Mouse (Mus musculus): ENCODE data around the gene Hist1h4k.

The Hist1h4k gene

DNA sequence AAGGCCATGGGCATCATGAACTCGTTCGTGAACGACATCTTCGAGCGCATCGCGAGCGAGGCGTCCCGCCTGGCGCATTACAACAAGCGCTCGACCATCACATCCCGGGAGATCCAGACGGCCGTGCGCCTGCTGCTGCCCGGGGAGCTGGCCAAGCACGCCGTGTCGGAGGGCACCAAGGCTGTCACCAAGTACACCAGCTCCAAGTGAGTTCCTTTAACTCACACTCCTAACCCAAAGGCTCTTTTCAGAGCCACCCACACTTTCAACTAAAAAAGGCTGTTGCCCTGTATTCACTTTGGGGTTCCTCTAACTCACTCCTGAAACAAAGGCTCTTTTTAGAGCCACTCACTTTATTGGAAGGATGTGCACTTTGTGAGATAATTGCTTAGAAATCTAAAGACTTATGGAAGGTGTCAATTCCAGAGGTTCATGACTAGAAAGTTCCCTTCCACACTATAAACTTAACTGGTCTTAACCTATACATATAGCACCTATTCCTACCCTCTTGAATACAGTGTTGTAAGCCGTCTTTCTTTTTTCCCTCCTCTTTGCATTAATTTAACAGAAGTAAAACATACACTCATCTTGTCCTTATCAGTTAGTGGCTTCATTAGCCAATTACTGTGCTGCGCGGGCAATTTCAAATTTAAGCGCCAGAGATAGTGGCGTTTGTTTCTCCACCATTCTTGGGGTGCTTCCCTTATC lies 4.1 kb upstream of the Hist1h4k start:
- peak; percentile 67 for DNase-seq (ENCODE audit: inconsistent ontology term)

DNA sequence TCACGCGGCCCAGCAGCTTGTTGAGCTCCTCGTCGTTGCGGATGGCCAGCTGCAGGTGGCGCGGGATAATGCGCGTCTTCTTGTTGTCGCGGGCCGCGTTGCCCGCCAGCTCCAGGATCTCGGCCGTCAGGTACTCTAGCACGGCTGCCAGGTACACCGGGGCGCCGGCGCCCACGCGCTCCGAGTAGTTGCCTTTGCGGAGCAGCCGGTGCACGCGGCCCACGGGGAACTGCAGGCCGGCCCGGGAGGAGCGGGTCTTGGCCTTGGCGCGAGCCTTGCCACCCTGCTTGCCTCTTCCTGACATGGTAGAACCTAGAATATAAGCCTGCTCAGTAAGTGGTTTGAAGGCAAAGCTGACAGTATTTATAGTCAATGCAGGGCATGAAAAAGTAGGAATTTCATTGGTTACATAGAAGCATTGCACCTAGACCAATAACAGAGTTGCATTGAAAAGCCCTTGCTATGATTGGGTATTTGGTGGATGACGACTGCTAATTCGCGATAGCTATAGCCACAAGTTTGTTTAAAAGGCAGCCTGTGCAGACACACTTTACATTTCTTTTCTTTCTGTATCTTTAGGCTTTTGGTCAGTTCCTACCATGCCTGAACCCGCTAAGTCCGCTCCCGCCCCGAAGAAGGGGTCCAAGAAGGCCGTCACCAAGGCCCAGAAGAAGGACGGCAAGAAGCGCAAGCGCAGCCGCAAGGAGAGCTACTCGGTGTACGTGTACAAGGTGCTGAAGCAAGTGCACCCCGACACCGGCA lies 3.4 kb upstream of the Hist1h4k start, which contains the start of the genes Hist1h2ak and Hist1h2bn:
Gene Hist1h2ak, minus strand, starts transcription at position 304 of the 762 bp plus-strand sequence.
Gene Hist1h2bn, plus strand, starts transcription at position 600 of the 762 bp plus-strand sequence.
- peak; percentile 94 for DNase-seq (ENCODE audit: inconsistent ontology term)

DNA sequence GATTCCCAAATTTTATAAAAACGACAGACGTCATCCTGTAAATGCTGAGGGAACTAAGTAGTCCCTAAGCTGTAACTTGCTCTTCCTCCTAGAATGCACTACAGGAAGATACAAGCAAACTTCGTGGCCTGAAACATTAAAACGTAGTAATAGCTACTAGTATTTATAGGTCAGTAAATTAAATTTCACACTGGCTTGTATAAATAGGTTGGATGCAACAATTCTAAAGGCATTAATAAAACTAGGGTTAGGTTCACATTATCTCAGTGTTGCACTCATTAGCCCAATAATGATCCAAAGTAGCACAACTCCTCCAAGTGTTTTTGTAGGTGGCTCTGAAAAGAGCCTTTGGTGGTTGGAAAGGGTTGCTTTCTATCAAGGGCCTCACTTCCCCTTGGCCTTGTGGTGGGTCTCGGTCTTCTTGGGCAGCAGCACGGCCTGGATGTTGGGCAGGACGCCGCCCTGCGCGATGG lies 2.8 kb upstream of the Hist1h4k start:
- peak; percentile 39 for DNase-seq (ENCODE audit: inconsistent ontology term)

DNA sequence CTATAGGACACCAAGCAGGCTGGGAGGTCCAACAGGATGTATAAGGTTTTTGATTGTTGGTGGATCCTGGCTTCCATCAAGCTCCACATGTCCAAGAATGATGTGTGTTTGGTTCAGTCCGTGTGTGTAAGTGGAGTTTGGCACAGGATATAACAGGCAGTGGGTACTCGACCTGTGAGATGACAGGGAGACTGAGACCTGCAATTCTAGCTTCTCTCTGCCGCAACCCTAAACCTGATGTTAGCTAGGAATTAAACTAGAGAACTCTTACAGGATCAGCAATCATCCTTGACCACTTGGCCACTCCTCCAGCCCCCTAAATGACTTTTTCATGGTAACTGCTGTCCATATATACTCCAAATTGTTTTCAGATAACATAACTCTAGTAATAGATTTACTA lies 2.1 kb upstream of the Hist1h4k start:
- no peak for DNase-seq (ENCODE audit: inconsistent ontology term)

DNA sequence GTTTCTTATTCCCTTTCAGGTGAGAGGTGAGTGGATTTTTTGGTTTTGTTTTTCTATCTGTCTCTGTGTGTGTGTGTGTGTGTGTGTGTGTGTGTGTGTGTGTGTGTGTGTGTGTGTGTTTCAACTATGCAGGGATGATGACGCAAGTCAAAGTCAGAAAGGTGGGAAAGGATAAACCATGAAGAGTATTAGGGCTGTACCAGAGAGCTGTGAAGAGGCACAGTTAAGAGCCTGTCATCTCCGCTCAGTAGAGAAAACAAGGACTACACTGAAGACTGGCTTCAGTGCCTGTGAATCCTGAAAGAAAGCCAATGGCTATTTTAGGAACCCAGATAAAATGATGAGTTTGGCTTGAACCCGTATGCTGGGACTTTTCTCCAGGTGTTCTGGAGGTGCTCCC lies 1.5 kb upstream of the Hist1h4k start:
- no peak for DNase-seq (ENCODE audit: inconsistent ontology term)

DNA sequence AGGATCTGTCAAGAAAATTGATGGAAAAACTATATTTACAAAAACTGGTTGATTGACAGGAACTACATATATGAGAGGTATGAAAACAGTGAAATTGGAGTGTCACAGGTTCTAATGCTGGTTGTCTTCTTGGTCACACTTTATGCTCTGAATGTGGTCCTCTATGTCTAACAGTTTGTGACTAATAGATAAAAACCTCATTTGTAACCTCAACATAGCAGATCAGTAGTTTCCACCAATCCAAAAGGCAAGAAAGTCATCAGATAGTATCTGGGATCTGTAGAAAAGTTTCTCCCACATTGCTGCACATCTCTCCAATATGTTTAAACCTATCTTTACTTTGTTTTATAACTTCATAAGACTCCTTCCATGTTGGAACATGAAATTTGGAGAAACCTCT lies 1.1 kb upstream of the Hist1h4k start:
- DNase-seq (ENCODE audit: inconsistent ontology term) = peak; percentile 3

DNA sequence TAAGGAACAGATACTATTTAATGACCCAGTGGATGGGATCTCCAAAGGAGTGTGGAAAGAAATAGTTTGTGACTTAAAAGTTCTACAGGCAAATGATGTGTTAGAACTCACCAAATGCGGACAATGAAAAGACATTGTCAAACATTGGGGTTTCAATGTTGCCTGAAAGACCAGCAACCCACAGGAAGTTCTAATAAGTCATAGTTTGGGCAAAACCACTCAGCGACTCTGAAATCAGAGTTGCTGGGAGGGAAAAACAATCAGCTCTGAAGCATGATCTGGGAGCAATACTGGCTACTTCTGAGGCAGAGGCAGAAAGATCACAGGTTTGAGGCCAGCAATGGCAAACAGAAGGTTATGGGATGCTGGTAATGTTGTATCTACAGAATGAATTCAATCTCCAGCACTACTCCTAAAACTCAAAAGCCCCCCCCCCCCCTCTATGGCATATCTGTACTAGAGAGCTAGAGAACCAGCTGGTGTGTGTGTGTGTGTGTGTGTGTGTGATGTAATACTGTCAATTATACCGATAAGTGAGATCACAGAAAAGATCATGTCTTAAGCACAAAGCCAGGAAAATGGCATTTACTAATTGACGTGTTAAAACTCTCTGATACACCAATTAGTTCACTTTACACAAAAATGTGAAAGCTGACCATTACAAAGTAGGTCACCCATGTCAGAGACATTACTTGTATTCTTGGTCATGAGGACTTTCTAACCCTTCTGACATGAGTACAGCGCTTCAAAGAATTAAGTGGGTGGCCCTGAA lies 732 bp downstream of the Hist1h4k start:
- DNase-seq (ENCODE audit: inconsistent ontology term) = peak; percentile 69

DNA sequence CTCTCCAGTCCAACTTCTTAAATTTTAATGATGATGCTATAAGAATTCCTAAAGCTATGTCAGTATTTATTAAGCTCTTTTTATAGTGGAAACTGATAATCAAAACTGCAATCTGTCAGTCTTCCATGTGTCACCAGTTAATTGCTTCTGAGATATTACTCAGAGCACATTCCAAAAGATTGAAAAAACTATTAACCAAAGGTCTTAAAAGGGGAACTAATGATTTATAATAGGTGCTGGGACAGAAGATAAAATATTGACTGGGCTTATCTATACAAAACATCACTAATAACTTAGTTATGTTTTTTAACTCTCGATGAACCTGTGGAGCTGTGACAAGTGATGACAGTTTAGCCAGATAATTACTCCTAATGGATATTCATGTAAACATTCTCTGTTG lies 5.3 kb downstream of the Hist1h4k start:
- DNase-seq (ENCODE audit: inconsistent ontology term) = no peak

DNA sequence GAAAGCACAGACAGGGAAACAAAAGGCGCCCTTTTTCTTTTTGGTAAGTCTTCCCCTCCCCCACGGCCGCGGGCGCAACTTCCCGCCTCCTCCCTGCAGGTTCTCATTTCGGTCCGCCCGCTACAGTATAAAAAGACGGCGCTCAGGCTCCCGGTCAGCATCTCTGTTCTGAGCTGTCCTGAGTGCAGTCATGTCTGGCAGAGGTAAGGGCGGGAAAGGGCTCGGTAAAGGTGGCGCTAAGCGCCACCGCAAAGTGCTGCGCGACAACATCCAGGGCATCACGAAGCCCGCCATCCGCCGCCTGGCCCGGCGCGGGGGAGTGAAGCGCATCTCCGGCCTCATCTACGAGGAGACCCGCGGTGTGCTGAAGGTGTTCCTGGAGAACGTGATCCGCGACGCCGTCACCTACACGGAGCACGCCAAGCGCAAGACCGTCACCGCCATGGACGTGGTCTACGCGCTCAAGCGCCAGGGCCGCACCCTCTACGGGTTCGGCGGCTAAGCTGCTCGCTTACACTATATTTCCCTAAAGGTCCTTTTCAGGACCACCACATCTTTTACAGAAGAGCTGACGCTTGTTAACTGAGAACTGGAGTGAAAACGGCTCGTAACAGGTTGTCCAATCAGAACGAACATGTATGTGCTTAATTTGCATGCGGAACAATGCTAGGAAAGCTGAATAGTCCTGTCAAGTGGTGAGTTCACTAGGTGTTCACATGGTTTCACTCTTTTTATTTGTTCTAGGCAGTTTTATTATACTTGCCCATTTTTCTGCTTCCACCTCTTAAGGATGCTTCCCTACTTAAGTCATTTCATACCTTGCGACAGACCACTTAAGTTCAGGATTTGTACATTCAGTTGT lies 15.2 kb downstream of the Hist1h4k start, which contains the start of gene Hist1h4j:
Gene Hist1h4j, plus strand, starts transcription at position 159 of the 862 bp plus-strand sequence.
- DNase-seq (ENCODE audit: inconsistent ontology term) = peak; percentile 83

DNA sequence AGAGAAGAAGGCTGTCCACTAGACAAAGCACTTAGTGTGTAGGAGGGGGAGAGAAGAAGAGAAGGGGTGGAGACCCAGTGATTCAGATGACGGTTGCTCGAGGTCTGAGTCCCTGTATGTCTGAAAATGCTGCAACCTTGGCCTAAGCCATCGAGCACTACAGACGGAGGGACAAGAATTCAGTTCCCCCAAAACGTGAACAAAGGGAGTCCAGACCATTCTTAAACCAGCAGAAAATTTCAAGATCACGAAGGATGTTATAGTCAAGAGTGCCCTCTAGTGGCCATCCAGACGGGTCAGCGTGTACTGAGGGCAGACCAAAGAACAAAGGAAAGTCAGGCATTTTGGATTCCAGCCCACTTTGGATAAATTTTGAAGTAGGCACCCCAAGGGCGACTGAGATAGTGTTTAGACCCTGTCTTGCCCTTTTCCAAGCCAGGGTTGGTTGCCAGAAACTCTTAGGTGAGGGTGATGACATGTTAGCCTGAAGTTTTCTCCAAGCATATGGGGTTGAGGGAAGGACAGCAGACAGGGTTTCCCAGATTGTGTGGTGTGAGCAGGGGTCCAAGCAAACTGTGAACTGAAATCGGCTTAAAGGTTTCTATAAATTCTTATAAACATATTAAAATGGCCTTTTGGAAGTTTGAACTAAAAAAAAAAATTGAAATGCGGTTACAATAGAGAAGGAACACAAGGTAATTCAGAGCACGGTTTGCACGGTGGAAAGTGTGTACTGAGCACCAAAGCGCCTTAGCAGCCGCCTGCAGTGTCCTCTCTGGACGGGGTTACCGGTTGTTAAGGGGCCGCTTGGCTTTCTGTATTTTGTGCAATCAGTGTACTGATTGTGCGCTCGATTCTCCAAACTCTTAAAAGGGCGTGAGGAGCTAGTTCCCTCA lies 16.0 kb downstream of the Hist1h4k start:
- peak; percentile 81 for DNase-seq (ENCODE audit: inconsistent ontology term)

DNA sequence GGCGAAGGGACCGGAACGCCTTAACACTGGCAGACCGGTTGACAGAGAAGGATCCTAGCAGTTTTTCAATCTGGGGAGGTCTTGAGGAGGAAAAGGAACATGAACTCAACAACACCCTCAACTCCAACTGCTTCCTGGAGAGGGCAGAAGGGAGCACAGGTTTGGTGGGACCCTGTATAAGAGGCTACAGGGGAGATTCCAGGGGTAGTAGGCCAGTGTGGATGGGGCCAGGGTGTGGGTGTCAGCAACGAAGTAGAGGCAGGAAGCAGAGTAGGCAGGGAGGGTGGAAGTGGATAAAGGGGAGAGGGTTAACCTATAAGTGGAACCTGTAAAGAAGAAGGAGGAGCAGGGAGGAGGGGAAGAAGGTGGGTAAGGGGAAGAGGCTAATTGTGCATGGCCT lies 16.8 kb downstream of the Hist1h4k start:
- no peak for DNase-seq (ENCODE audit: inconsistent ontology term)

DNA sequence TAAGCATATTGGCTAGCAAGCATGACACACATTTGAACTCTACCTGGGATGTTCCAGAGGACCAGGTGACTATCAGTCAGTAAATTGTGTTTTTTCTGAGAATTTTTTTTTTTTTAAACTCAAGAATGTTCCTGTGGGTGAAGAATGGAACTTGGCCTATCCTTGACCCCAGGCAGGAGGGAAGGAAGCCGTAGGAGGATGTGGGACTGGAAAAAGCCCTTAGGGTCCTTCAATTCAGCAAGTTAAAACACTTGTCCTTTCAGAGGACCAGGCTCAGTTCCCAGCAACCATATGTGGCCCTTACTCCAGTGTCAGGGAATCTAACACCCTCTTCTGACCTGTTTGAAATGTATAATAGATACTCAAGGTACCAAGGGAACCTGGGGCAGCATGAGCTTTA lies 20.8 kb downstream of the Hist1h4k start:
- no peak for DNase-seq (ENCODE audit: inconsistent ontology term)

DNA sequence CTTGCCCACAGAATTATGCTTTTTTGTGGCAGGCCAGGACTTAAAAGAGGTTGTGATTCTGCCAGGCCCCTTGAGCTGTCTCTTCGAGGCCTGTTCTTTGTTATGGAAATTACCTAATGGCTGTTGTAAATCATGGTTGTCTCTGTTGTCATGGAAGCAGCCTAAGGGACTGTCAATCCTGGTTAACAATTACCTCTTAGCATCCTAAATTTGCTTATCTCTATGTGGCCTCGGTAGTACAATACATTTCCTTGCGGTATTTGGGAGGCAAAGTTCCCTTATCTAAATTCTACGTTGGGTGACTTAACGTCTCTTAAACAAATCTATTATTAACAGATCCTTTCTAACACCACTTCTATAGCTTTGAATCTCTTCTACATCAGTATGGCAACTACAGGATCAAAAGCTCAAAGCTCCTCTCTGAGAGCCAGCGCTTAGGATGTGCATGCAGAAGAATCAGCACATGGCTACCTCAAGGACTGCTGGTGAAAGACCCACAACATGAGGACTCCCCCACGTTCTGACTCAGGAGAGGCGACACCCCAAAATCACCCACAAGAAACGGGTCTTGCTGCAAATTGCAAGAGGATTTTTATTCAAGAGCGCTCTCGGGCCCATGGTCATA lies 22.2 kb downstream of the Hist1h4k start:
- DNase-seq (ENCODE audit: inconsistent ontology term) = no peak

DNA sequence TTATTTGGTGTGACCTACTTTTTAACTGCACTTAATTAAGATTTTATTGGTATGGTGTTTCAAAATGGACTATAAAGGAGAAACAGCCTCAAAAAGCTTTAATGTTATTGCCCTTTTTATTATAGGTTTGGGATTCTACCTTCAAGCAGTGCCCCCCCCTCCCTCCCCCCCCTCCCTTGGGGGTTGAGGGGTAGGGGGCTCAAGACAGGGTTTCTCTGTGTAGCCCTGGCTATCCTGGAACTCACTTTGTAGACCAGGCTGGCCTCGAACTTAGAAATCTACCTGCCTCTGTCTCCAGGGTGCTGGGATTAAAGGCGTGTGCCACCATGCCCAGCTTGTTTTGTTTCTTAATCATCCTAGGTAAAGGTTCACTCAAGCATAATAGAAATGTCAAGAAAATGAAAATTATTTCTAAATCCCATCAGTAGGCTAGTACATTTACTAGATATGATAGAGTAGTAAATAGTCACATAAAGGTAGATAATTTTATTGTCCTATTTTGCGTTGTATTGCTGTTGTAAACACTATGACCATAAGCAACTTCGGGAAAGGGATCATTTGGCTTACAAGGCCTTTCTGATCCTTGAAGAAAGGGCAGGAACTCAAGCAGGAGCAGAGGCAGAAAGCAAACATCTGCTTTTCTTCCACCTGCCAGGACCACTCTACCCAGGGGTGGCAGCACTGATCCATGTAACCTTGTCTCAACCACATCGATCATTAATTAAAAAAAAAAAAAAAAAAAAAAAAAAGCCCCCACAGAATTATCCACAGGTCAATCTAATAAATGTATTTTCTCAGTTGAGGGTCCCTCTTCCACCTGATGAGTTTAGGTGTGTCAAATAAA lies 27.1 kb downstream of the Hist1h4k start:
- DNase-seq (ENCODE audit: inconsistent ontology term) = no peak

DNA sequence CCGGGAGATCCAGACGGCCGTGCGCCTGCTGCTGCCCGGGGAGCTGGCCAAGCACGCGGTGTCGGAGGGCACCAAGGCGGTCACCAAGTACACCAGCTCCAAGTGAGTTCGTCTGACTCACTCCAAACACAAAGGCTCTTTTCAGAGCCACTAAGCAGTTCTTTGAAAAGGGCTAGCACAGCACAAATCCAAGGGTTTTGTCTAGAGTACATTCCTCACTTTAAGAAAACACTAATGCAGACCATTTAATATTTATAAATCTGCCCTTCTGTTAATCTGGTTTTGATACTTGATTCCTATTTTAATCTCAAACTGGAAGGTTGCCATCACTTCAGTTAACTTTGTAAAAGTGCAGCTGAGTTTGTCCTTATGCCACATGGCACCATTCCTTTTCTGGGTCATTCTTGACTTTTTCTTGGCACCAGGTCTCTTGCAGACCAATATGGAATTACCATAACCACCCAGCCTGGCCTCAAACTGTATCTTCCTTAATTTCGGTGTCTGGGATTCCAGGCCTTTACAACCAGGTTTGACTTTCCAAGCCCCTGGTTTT lies 27.9 kb downstream of the Hist1h4k start:
- DNase-seq (ENCODE audit: inconsistent ontology term) = peak; percentile 73

DNA sequence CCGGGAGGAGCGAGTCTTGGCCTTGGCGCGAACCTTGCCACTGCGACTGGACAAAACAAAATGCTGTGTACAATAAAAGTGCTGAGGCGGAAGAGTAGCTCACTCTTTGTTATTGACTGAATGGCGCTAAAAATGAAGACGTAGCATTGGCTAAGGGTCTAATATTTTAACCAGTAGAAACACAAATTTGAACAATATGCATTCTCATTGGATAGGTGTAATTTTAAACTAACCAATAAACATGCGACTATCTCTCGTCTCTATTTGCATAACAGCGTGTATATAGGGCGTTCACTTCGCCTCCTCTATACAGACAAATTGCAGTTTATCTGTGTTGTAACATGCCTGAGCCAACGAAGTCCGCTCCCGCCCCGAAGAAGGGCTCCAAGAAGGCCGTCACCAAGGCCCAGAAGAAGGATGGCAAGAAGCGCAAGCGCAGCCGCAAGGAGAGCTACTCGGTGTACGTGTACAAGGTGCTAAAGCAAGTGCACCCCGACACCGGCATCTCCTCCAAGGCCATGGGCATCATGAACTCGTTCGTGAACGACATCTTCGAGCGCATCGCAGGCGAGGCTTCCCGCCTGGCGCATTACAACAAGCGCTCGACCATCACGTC lies 28.4 kb downstream of the Hist1h4k start, which contains the start of gene Hist1h2bm:
Gene Hist1h2bm, plus strand, starts transcription at position 288 of the 616 bp plus-strand sequence.
- DNase-seq (ENCODE audit: inconsistent ontology term) = peak; percentile 96

DNA sequence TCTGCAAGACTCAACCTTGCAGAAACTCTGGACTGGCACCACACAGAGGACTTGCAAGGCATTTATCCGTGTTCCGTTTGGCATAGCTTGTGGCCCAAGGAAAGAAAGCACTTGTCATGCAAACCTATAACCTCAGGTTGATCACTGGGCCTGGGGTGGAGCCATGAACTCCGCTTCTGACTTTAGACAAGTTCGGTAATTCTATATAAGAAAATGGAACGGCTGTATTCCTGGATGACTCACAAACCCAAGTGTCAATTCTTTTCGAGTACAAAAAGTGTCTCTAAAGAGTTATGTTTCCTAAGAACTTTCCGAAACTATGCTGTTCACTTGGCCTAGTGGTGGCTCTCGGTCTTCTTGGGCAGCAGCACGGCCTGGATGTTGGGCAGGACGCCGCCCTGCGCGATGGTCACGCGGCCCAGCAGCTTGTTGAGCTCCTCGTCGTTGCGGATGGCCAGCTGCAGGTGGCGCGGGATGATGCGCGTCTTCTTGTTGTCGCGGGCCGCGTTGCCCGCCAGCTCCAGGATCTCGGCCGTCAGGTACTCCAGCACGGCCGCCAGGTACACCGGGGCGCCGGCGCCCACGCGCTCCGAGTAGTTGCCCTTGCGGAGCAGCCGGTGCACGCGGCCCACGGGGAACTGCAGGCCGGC lies 29.1 kb downstream of the Hist1h4k start:
- peak; percentile 57 for DNase-seq (ENCODE audit: inconsistent ontology term)

Measured in Muller cell, postnatal 12 days (primary cell).